Mouse (Mus musculus) R1 (cell line): Measurements from ENCODE around the gene Eif3g.

Experiments used
- DNase-seq: peaks from one replicate; pipeline ENCODE4 v3.0.0-alpha.2; 2018; ENCODE audit warnings: low read depth, low spot score

Gene Eif3g

GRCm38 (mm10) chr9:20888386-20888765 lies 10.0 kb downstream of the Eif3g start:
- DNase-seq: no peak

GRCm38 (mm10) chr9:20887704-20888385 lies 10.6 kb downstream of the Eif3g start, which contains the start of gene Ppan:
Gene Ppan, plus strand, starts transcription at chr9:20888175.
- DNase-seq: peak; percentile 98

DNA sequence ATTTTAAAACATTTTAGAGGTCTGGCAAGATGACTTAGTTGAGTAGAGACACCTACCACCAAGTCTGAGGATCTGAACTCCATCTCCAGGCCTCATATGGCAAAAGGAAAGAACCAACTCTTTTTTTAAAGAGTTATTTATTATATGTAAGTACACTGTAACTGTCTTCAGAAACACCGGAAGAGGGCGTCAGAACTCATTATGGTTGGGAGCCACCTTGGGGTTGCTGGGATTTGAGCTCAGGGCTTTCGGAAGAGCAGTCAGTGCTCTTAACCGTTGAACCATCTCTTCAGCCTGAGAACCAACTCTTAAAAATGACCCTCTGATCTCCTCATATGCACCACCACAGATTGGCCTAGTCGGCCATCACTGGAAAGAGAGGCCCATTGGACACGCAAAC lies 11.2 kb downstream of the Eif3g start:
- peak; percentile 56 for DNase-seq

DNA sequence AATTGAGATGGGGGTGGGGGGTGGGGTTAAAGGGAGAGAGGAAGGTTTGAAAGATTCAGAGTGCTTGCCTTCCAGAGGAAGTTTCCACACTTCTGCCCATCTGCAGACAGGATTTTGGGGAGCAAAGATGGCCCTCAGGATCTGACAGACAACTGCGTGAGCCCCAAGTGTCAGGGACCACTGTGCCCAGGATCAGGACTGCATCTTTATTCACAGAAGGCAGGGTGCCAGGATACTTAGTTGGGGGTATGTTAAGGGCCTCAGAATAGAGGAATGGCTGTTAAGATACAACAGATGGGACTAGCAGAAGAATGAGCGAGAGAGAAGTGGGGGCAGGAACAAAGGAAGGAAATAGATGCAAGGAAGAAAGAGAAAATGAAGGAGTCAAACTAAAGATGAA lies 11.9 kb downstream of the Eif3g start:
- DNase-seq: no peak

GRCm38 (mm10) chr9:20879097-20879792 lies 19.2 kb downstream of the Eif3g start, which contains the start of gene Angptl6:
Gene Angptl6, minus strand, starts transcription at chr9:20879727.
- no peak for DNase-seq

DNA sequence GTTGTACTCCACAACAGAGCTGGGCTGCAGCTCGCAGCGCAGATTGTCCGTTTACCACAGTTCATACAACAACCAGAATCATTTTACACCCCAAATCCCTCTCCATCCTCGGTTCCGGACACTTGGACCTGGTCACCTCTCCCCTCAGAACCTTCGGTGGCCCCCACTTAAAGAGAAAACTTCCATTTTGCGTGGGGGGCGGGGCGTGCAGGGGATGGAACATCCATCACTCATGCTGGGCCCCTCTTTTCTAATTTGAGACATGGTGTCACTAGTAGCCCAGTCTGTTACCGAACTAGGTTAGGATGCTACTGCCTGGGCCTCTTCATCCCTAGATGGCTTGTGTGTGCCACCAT lies 19.7 kb downstream of the Eif3g start:
- no peak for DNase-seq

- peak; percentile 98 for DNase-seq
Measured at GRCm38 (mm10) chr9:20878041-20878709, 20.2 kb downstream of the Eif3g start.

- no peak for DNase-seq
Measured at GRCm38 (mm10) chr9:20877118-20878040, 21.0 kb downstream of the Eif3g start.

DNA sequence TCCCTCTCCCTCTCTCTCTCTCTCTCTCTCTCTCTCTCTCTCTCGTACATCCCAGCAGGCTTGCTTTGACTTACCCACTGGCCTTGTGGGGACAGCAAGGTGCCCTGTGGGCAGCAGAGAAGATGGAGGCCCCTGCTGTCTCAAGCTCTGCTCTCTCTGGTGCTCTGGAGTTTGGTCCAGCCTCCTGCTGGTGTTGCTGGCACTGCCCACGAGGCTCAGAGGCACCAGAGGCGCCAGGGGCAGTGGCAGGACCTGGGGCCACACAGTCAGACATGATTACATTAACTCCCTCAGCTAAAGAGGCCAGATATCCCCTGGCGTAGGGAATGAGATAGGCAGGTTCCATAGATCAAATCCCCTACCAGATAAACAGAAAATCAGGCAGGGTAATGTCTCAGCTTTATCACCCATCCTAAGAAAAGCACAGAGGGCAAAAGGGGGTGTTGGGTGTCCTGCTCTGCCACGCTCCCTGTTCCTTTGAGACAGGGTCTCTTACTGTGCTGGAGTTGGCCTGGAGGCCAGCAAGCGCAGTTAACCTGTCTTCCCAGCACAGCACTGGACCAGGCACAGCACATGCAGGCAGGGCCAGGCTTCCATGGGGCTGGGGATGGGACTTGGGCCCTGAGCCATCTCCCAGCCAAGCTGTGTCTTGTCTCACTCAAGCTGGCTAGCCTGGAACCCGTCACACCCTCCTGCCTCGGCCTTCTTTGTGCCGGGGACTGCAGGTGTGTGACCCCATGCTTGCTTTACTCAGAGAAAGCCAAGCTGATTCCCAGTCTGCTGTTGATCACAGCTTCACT lies 21.9 kb downstream of the Eif3g start:
- no peak for DNase-seq

DNA sequence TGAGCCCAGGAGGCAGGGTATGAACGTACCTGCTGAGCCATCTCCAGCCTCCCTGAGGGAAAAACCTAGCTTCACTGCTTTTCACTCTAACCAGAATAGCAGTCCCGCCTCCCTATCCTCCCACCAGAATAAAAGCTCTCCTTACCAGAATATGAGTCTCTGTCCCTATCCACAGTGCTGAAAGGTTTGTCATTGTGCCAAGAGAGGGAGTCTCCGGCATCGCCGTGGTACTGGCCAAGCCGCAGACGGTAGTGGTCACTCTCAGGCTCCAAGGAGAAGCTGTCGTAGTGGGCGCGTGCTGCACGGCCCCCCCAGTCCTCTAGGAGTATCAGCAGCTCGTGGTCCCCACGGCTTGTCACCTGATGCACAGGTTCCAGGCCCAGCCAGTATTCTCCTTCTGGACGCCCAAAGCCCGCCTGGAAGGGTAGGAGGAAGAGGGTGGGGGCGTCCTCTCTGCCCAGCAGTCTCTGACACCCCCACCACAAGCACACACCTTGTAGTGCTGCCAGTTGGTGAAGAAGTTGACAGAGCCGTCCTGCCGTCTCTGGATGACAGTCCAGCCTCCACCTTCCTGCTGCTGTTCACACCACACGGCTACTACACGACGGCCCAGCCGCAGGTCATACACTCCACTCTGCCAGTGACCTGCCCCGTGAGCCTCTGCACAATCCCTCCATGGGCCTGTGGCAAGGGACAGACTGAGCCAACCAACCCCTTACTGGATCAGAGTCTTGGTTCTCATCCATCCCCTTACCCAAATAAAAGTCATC lies 23.2 kb downstream of the Eif3g start:
- peak; percentile 80 for DNase-seq

- no peak for DNase-seq
Measured at GRCm38 (mm10) chr9:20873521-20873920, 24.9 kb downstream of the Eif3g start.

GRCm38 (mm10) chr9:20872991-20873390 lies 25.4 kb downstream of the Eif3g start:
- DNase-seq: no peak

GRCm38 (mm10) chr9:20870211-20871173 lies 27.9 kb downstream of the Eif3g start:
- peak; percentile 71 for DNase-seq

- peak; percentile 29 for DNase-seq
Measured at GRCm38 (mm10) chr9:20869246-20869645, 29.2 kb downstream of the Eif3g start.

DNA sequence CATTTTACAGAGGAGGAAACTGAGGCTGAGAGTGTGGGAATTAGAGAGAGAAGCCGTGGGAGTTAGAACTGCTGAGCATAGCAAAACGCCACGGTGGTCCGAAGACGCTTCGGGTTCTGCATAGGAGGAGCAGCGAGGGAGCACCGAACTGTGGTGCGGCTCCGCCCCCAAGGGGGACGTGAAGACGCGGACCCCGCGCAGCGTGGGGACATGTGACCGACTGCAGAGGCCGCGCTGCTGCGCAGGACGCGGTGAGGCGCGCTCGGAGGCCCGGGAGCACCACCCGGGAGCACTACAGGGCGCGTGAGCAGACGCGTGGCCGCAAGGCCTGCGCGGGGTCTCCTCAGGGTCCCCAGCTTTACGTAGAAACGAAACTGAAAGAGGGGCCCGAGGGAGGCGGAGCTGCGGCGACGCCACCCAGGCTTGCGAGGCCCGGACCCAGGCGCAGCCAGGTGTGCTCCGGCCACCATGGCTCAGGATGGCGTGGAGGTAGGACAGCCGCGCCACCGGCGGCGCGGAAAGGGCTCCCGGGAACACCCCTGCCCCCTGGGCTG lies 29.9 kb downstream of the Eif3g start, which contains the start of gene A230050P20Rik:
Gene A230050P20Rik (plus strand): TSS at position 195 of the 554 bp plus-strand sequence.
- peak; percentile 79 for DNase-seq

DNA sequence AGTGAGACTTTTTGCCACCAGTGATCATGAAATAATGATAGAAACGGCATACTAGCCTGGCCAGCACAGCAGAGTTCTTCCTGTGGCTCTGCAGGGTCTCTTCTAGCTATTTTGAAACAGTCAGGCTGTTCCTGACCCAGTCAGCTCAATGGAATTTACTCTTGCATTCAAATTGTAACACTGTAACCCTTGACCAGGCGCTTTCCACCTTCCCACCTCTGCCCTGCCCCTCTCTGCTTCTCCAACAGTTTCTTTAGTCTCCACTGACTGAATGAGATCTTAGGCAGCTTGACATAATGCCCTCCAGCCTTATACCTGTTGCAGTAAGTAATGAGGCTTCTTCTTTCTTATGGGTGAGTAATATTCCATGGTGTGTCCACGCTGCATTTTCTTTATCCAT lies 31.5 kb downstream of the Eif3g start:
- no peak for DNase-seq

DNA sequence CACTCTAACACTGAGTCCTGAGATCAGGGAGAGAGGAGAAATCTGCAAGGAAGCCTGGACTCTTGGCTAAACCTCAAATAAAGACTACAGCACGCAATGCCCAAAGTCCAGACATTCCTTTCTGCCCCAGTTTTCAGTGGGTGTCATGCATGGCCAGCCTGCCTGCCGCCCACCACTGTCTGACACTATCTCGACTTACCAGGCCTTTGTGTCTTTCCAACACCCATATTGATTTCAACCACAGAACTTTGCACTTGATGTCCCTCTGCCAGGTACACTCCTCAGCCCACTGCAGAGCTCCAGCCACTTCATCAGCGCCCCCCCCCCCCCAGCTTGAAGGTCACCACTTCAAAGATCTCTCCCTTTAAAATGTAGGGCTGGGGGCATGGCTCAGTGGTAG lies 36.2 kb downstream of the Eif3g start:
- no peak for DNase-seq

GRCm38 (mm10) chr9:20861821-20862220 lies 36.6 kb downstream of the Eif3g start:
- DNase-seq: peak; percentile 84
